Mouse (Mus musculus) cortical plate, adult 2 months (tissue): ENCODE measurements around the gene Phlda3. TPM values are rescaled to one million over a fixed set of nuclear protein-coding genes. Genes with fewer than 3 reads are reported as not detected.
A peak's percentile ranks its signal among the peaks of the same experiment; 100 is the strongest.

Source experiments
- H3K27ac ChIP-seq: fragments of 200-500 bp; 2 replicates; pipeline ENCODE4 v1.5.1; 2012; ENCODE audit warnings: low read length, control low read depth, inconsistent platforms; ENCODE audit not compliant: insufficient read depth
- H3K4me1 ChIP-seq: fragments of 200-500 bp; 2 replicates; pipeline ENCODE4 v1.6.1; 2011; ENCODE audit warnings: low read length; ENCODE audit not compliant: control insufficient read depth, insufficient read depth
- H3K4me3 ChIP-seq: fragments of 200-500 bp; 2 replicates; pipeline ENCODE4 v1.5.1; 2011; ENCODE audit warnings: mild to moderate bottlenecking, low read length, control low read depth; ENCODE audit not compliant: insufficient read depth
- CTCF ChIP-seq: fragments of 200-500 bp; IDR thresholded peaks from 2 replicates; pipeline ENCODE4 v1.5.1; 2011; ENCODE audit warnings: mild to moderate bottlenecking, control low read depth, low read length; ENCODE audit not compliant: insufficient read depth; ENCODE audit errors: extremely low read depth
- POLR2A ChIP-seq: fragments of 200-500 bp; IDR thresholded peaks from 2 replicates; pipeline ENCODE4 v1.6.1; 2011; ENCODE audit warnings: mild to moderate bottlenecking, low read length, control low read depth; ENCODE audit not compliant: insufficient read depth; ENCODE audit errors: extremely low read depth
- polyA plus RNA-seq: library from polyadenylated mRNA; depleted of rRNA; stranded (reverse); fragments of >200 nt; gene quantifications from 2 replicates; pipeline ENCODE4 v1.2.3, GENCODE M21; 2012; rRNA removed

Gene Phlda3
- polyA plus RNA-seq, 1 experiment, result 55.8 TPM

- Histone ChIP-seq H3K27ac (no peak within 1 kb of the TSS), H3K4me1 (no peaks in the 10 kb centered on the region)
- TF ChIP-seq POLR2A, result no peak
- no peak for TF ChIP-seq CTCF
These were observed 52.7 kb downstream of the Phlda3 start, which contains the start of gene Lad1 for GRCm38 (mm10) chr1:135818481-135819086. Lad1 (plus strand) TSS chr1:135818598.

More at GRCm38 (mm10) chr1:135818481-135819086, 52.7 kb downstream of the Phlda3 start, which contains the start of gene Lad1:
- peak within 1 kb of the TSS; percentile 0; the same call in 1 of the 2 replicates for H3K4me3 ChIP-seq

Other genes with a start within 250 kb of the Phlda3 start
- 35.8 and 38.8 TPM in 2 replicates for gene Nav1, start 158.8 kb upstream of the Phlda3 start, polyA plus RNA-seq
- 346 and 369 TPM in 2 replicates for gene Csrp1, start 46.1 kb upstream of the Phlda3 start, polyA plus RNA-seq
- 17.4 and 18.8 TPM in 2 replicates for gene Tnni1, start 13.3 kb downstream of the Phlda3 start, polyA plus RNA-seq
- gene Lad1, start 52.5 kb downstream of the Phlda3 start, polyA plus RNA-seq, result 2.9 and 3.0 TPM in 2 replicates
- gene Tnnt2, start 70.2 kb downstream of the Phlda3 start, polyA plus RNA-seq, result 15.4 and 16.2 TPM in 2 replicates
- 0.15 and 0.25 TPM in 2 replicates for gene Pkp1, start 153.1 kb downstream of the Phlda3 start, polyA plus RNA-seq
- gene Igfn1, start 240.2 kb downstream of the Phlda3 start, polyA plus RNA-seq, result 28.8 and 34.2 TPM in 2 replicates
- gene Tmem9, start 242.0 kb downstream of the Phlda3 start, polyA plus RNA-seq, result 101 TPM in 2 replicates